Mouse (Mus musculus) hematopoietic stem cell, adult 5-6 weeks (primary cell): ENCODE results near the gene Brpf3. TPM values are rescaled to one million over a fixed set of nuclear protein-coding genes. Genes with fewer than 3 reads are reported as not detected.

ENCODE experiments used
- ATAC-seq, 2 experiments: fragments of 125-278 bp in 1 of 2; replicated peaks in 1 of 2; 2 replicates each; pipeline ENCODE4 v1.8.0; 2016 to 2017; ENCODE audit warnings: inconsistent platforms in 2 of 2, mild to moderate bottlenecking in 2 of 2, moderate number of reproducible peaks in 2 of 2, low read depth in 1 of 2, moderate TSS enrichment in 1 of 2; ENCODE audit not compliant: low FRiP score in 2 of 2, poor library complexity in 2 of 2, severe bottlenecking in 2 of 2, insufficient read depth in 1 of 2, low TSS enrichment in 1 of 2
- total RNA-seq: library from RNA; stranded (forward); fragments of 172-1452, 232-1000 nt; gene quantifications from 2 replicates; pipeline ENCODE4 v1.2.3, GENCODE M21; 2017

Gene Brpf3
- total RNA-seq, 1 experiment from 2014 or later = 7.5 TPM

GRCm38 (mm10) chr17:28882810-28883209, 81.9 kb downstream of the Brpf3 start:
- no peak for ATAC-seq

- no peak for ATAC-seq
Observed at GRCm38 (mm10) chr17:28883941-28884516, 83.1 kb downstream of the Brpf3 start.

GRCm38 (mm10) chr17:28885231-28885630, 84.3 kb downstream of the Brpf3 start:
- no peak for ATAC-seq

- no peak for ATAC-seq
Observed at GRCm38 (mm10) chr17:28886266-28886665, 85.4 kb downstream of the Brpf3 start.

Other genes starting within 250 kb of the Brpf3 start
- not detected in 2 replicates for gene Clps, start 240.3 kb upstream of the Brpf3 start, total RNA-seq
- gene Lhfpl5, start 225.4 kb upstream of the Brpf3 start, total RNA-seq = 0.13 TPM in 1 of 2 replicates, not detected in the other
- gene Srpk1, start 178.4 kb upstream of the Brpf3 start, total RNA-seq = 123 and 135 TPM in 2 replicates
- 0.81 TPM in 1 of 2 replicates, not detected in the other for gene Slc26a8, start 110.9 kb upstream of the Brpf3 start, total RNA-seq
- gene Mapk14, start 109.8 kb upstream of the Brpf3 start, total RNA-seq = 79.5 and 163 TPM in 2 replicates
- 3.9 and 5.7 TPM in 2 replicates for gene AC170998.1, start 75.0 kb upstream of the Brpf3 start, total RNA-seq
- 5.6 and 9.4 TPM in 2 replicates for gene Mapk13, start 31.8 kb upstream of the Brpf3 start, total RNA-seq
- gene Pnpla1, start 57.3 kb downstream of the Brpf3 start, total RNA-seq = 0.13 and 0.25 TPM in 2 replicates
- gene 4930539E08Rik, start 114.2 kb downstream of the Brpf3 start, total RNA-seq = 2.8 and 4.5 TPM in 2 replicates
- not detected in 2 replicates for gene Pxt1, start 142.8 kb downstream of the Brpf3 start, total RNA-seq
- 57.9 and 64.0 TPM in 2 replicates for gene Kctd20, start 150.9 kb downstream of the Brpf3 start, total RNA-seq
- 100 and 102 TPM in 2 replicates for gene Stk38, start 206.9 kb downstream of the Brpf3 start, total RNA-seq
- 716 and 982 TPM in 2 replicates for gene Srsf3, start 231.5 kb downstream of the Brpf3 start, total RNA-seq